In the genomic region with DNA sequence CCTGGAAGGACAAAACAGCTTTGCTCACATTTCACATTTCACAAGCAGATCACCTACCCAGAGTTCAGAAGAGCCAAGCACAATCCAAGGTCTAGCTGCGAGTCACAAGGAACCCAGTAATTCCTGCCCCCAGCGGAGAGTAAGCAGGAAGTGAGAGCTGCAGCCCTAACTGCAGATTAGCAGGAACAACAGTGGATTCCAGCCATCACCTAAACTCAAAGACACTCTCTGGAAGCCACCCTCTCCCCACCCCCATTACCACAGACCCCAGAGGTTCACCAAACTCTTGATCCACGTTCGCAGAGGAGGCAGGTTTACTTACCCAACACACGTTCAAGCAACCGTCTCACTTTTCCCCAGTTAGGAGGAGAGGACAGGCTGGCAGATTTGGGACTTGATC, we compare ENCODE assay signal across 8 mouse cellular contexts. TPM values are rescaled to one million over a fixed set of nuclear protein-coding genes. Genes with fewer than 3 reads are reported as not detected.
A peak's percentile ranks its signal among the peaks of the same experiment; 100 is the strongest.
DNase-seq lines count a peak whose midpoint lies in the region; ATAC-seq and TF ChIP-seq lines count a peak whose summit lies in the region.

No protein-coding gene starts in this region.

- TF ChIP-seq EP300 in ES-Bruce4 (IDR thresholded peaks at IDR 0.05; ENCODE audit: insufficient read depth, low read depth, low read length): peak; percentile 57; the same call in 1 of the 2 replicates

- peak overlapping the region; percentile 67 for H3K4me2 ChIP-seq in forebrain, embryonic 15.5 days (replicated peaks)
- H3K4me2 ChIP-seq in intestine, embryonic 16.5 days (ENCODE audit: low read depth, low read length): peak overlapping the region; percentile 78
- H3K4me2 ChIP-seq in lung, embryonic 16.5 days (ENCODE audit: low read depth, low read length): peak overlapping the region; percentile 73
- H3K4me2 ChIP-seq in stomach, embryonic 16.5 days (ENCODE audit: low read depth, low read length): peak overlapping the region; percentile 78

- no peak for TF ChIP-seq CTCF in ES-Bruce4 (IDR thresholded peaks at IDR 0.05; ENCODE audit: low read depth, low read length)

- H3K36me3 ChIP-seq in ES-Bruce4 (ENCODE audit: control insufficient read depth, insufficient read depth, low read length, poor library complexity, severe bottlenecking): no peaks in the 10 kb centered on the region
- no peaks in the 10 kb centered on the region for H3K36me3 ChIP-seq in forebrain, embryonic 15.5 days
- no peaks in the 10 kb centered on the region for H3K36me3 ChIP-seq in intestine, embryonic 16.5 days (ENCODE audit: control insufficient read depth, insufficient read depth, low read length)
- H3K36me3 ChIP-seq in lung, embryonic 16.5 days (ENCODE audit: control insufficient read depth, insufficient read depth, low read length): no peaks in the 10 kb centered on the region
- H3K36me3 ChIP-seq in stomach, embryonic 16.5 days (ENCODE audit: control insufficient read depth, insufficient read depth, low read length): no peaks in the 10 kb centered on the region

- no peaks in the 10 kb centered on the region for H3K9me3 ChIP-seq in ES-Bruce4 (replicated peaks; ENCODE audit: control insufficient read depth, insufficient read depth, low read length, poor library complexity, severe bottlenecking)
- H3K9me3 ChIP-seq in forebrain, embryonic 15.5 days: no peaks in the 10 kb centered on the region
- no peaks in the 10 kb centered on the region for H3K9me3 ChIP-seq in intestine, embryonic 16.5 days (ENCODE audit: control insufficient read depth, low read length)
- H3K9me3 ChIP-seq in lung, embryonic 16.5 days (ENCODE audit: control insufficient read depth, low read length): no peaks in the 10 kb centered on the region
- no peaks in the 10 kb centered on the region for H3K9me3 ChIP-seq in stomach, embryonic 16.5 days (replicated peaks; ENCODE audit: control insufficient read depth, low read length)

- peak overlapping the region; percentile 91 for H3K9ac ChIP-seq in ES-Bruce4 (ENCODE audit: low read depth, poor library complexity, severe bottlenecking)
- H3K9ac ChIP-seq in forebrain, embryonic 15.5 days (replicated peaks): peak overlapping the region; percentile 64
- peak overlapping the region; percentile 81 for H3K9ac ChIP-seq in intestine, embryonic 16.5 days (ENCODE audit: low read depth, low read length)
- H3K9ac ChIP-seq in lung, embryonic 16.5 days (ENCODE audit: low read length): peak overlapping the region; percentile 79
- H3K9ac ChIP-seq in stomach, embryonic 16.5 days (ENCODE audit: low read length): peak overlapping the region; percentile 70

- H3K4me1 ChIP-seq in ES-Bruce4 (ENCODE audit: control insufficient read depth, insufficient read depth, low read length): peaks cover 1% of the 10 kb centered on the region
- H3K4me1 ChIP-seq in forebrain, embryonic 15.5 days: peaks cover 97% of the 10 kb centered on the region
- peaks cover 82% of the 10 kb centered on the region for H3K4me1 ChIP-seq in intestine, embryonic 16.5 days (ENCODE audit: control insufficient read depth, insufficient read depth, low read length)
- H3K4me1 ChIP-seq in lung, embryonic 16.5 days (replicated peaks; ENCODE audit: control insufficient read depth, insufficient read depth, low read length): peaks cover 92% of the 10 kb centered on the region
- H3K4me1 ChIP-seq in stomach, embryonic 16.5 days (ENCODE audit: control insufficient read depth, insufficient read depth, low read length): peaks cover 83% of the 10 kb centered on the region

- no peaks in the 10 kb centered on the region for H3K27me3 ChIP-seq in ES-Bruce4 (ENCODE audit: control insufficient read depth, insufficient read depth, low read length, poor library complexity, severe bottlenecking)
- H3K27me3 ChIP-seq in forebrain, embryonic 15.5 days: no peaks in the 10 kb centered on the region
- no peaks in the 10 kb centered on the region for H3K27me3 ChIP-seq in intestine, embryonic 16.5 days (replicated peaks; ENCODE audit: control insufficient read depth, insufficient read depth, low read length)
- H3K27me3 ChIP-seq in lung, embryonic 16.5 days (ENCODE audit: control insufficient read depth, insufficient read depth, low read depth, low read length): no peaks in the 10 kb centered on the region
- no peaks in the 10 kb centered on the region for H3K27me3 ChIP-seq in stomach, embryonic 16.5 days (ENCODE audit: control insufficient read depth, insufficient read depth, low read length)

- ATAC-seq in forebrain, embryonic 15.5 days (replicated peaks): no peak
- ATAC-seq in intestine, embryonic 16.5 days: no peak
- ATAC-seq in lung, embryonic 16.5 days (ENCODE audit: low read depth): no peak
- ATAC-seq in stomach, embryonic 16.5 days (ENCODE audit: insufficient read depth, low FRiP score): no peak

- 10% methylated on average over 6 of the region's 6 CpGs for WGBS in forebrain, embryonic 15.5 days
- 7% methylated on average over 6 of the region's 6 CpGs for WGBS in intestine, embryonic 16.5 days
- WGBS in lung, embryonic 16.5 days: 4% methylated on average over 6 of the region's 6 CpGs
- WGBS in stomach, embryonic 16.5 days: 9% methylated on average over 6 of the region's 6 CpGs

- peak overlapping the region; percentile 96 for H3K27ac ChIP-seq in ES-Bruce4 (ENCODE audit: insufficient read depth, low read length)
- H3K27ac ChIP-seq in forebrain, embryonic 15.5 days (replicated peaks): peak overlapping the region; percentile 100
- peak overlapping the region; percentile 100 for H3K27ac ChIP-seq in intestine, embryonic 16.5 days (ENCODE audit: low read length)
- H3K27ac ChIP-seq in lung, embryonic 16.5 days (ENCODE audit: low read length): peak overlapping the region; percentile 100
- peak overlapping the region; percentile 100 for H3K27ac ChIP-seq in stomach, embryonic 16.5 days (ENCODE audit: low read length)

- H3K4me3 ChIP-seq in ES-Bruce4 (ENCODE audit: low read depth, low read length): peak overlapping the region; percentile 21
- peak overlapping the region; percentile 36 for H3K4me3 ChIP-seq in forebrain, embryonic 15.5 days
- peak overlapping the region; percentile 57 for H3K4me3 ChIP-seq in intestine, embryonic 16.5 days (ENCODE audit: low read length)
- peak overlapping the region; percentile 43 for H3K4me3 ChIP-seq in lung, embryonic 16.5 days (ENCODE audit: low read length)
- peak overlapping the region; percentile 37 for H3K4me3 ChIP-seq in stomach, embryonic 16.5 days (replicated peaks; ENCODE audit: low read length)

- peak; percentile 54 for DNase-seq in 3T3-L1 (ENCODE audit: low read depth, low spot score)
- DNase-seq in layer of hippocampus, adult 9-11 months: no peak
- no peak for DNase-seq in layer of hippocampus, postnatal 36 days

- no peak for TF ChIP-seq POLR2A in ES-Bruce4 (IDR thresholded peaks at IDR 0.05; ENCODE audit: insufficient read depth, low read length)

RNA-seq across cellular contexts. Expression of gene Zmynd8, which starts 15.8 kb away (rescaled TPM):
- polyA plus RNA-seq in ES-Bruce4 (2011; ENCODE audit: insufficient read depth, insufficient read length, low read depth, missing spikeins): 231 and 237 TPM in 2 replicates
- polyA plus RNA-seq in forebrain, embryonic 15.5 days (2015; fragmentation: Nextera tagmentation; extraction: Ambion mirVana): 81.0 and 85.9 TPM in 2 replicates
- 57.3 and 61.6 TPM in 2 replicates for polyA plus RNA-seq in intestine, embryonic 16.5 days (2015; fragmentation: Nextera tagmentation; extraction: Ambion mirVana)
- 40.6 and 48.7 TPM in 2 replicates for polyA plus RNA-seq in lung, embryonic 16.5 days (2015; fragmentation: Nextera tagmentation; extraction: Ambion mirVana)
- polyA plus RNA-seq in stomach, embryonic 16.5 days (2015; fragmentation: Nextera tagmentation; extraction: Ambion mirVana): 45.1 and 45.3 TPM in 2 replicates
- 100 to 1,000 TPM; 162 to 181 TPM for total RNA-seq in layer of hippocampus, postnatal 36 days (2021)
